ENCODE assay signal across 31 mouse cellular contexts in genomic region chr11:82019389-82019788, GRCm38 (mm10). TPM values are rescaled to one million over a fixed set of nuclear protein-coding genes. Genes with fewer than 3 reads are reported as not detected.
DNase-seq lines count a peak whose midpoint lies in the region; ATAC-seq and TF ChIP-seq lines count a peak whose summit lies in the region.
"Had no signal": no experiment of that assay in that cellular context is flagged by ENCODE, and none has a peak within 500 bp of the region (broad histone marks: within the 10 kb centered on the region; RNA-seq: fewer than 3 reads in every experiment).

No protein-coding gene starts in this region.

- TF ChIP-seq POLR2A in liver, adult 2 months (IDR thresholded peaks at IDR 0.05; ENCODE audit: extremely low read depth, insufficient read depth, low read length) = no peak

- peak; percentile 61 for ATAC-seq in Patski
- no peak for ATAC-seq in intestine, embryonic 15.5 days
- ATAC-seq in hindbrain, embryonic 12.5 days (ENCODE audit: low FRiP score) = no peak
- ATAC-seq: forebrain, embryonic 13.5 days; forebrain, embryonic 15.5 days; forebrain, postnatal 0 days had no signal

- H3K9me3 ChIP-seq in intestine, embryonic 15.5 days = no peaks in the 10 kb centered on the region
- no peaks in the 10 kb centered on the region for H3K9me3 ChIP-seq in hindbrain, embryonic 12.5 days (replicated peaks)
- H3K9me3 ChIP-seq: embryonic facial prominence, embryonic 13.5 days; embryonic facial prominence, embryonic 15.5 days; forebrain, embryonic 13.5 days; forebrain, embryonic 15.5 days had no signal

- 45% methylated on average over 2 of the region's 2 CpGs for WGBS in liver, adult 2 months
- WGBS in intestine, embryonic 15.5 days = 31% methylated on average over 2 of the region's 2 CpGs
- WGBS in hindbrain, embryonic 12.5 days = 25% methylated on average over 2 of the region's 2 CpGs

- no peaks in the 10 kb centered on the region for H3K79me3 ChIP-seq in C2C12 (ENCODE audit: low read depth)

- 0 out of 2 replicates have a peak overlapping the region, but pooled peaks have one; percentile 15 for H3K9ac ChIP-seq in liver, adult 2 months (ENCODE audit: low read depth, low read length)
- no peak overlapping the region for H3K9ac ChIP-seq in intestine, embryonic 15.5 days
- no peak overlapping the region for H3K9ac ChIP-seq in hindbrain, embryonic 12.5 days
- H3K9ac ChIP-seq: embryonic facial prominence, embryonic 13.5 days; embryonic facial prominence, embryonic 15.5 days; forebrain, embryonic 13.5 days; forebrain, embryonic 15.5 days; forebrain, postnatal 0 days had no signal

- no peak for TF ChIP-seq CTCF in liver, adult 2 months (IDR thresholded peaks at IDR 0.05; ENCODE audit: low read depth, low read length)
- TF ChIP-seq CTCF in C2C12 (IDR thresholded peaks at IDR 0.05; ENCODE audit: control insufficient read depth, insufficient read depth, insufficient read length) = no peak
- TF ChIP-seq CTCF in Patski (IDR thresholded peaks at IDR 0.05) = no peak

- H3K36me3 ChIP-seq in liver, adult 2 months (ENCODE audit: control insufficient read depth, insufficient read depth, low read length) = no peaks in the 10 kb centered on the region
- H3K36me3 ChIP-seq in C2C12 (ENCODE audit: control insufficient read depth, insufficient read depth) = no peaks in the 10 kb centered on the region
- H3K36me3 ChIP-seq in intestine, embryonic 15.5 days = no peaks in the 10 kb centered on the region
- H3K36me3 ChIP-seq in hindbrain, embryonic 12.5 days = no peaks in the 10 kb centered on the region
- H3K36me3 ChIP-seq: embryonic facial prominence, embryonic 13.5 days; embryonic facial prominence, embryonic 15.5 days; forebrain, embryonic 15.5 days had no signal

- no peak for DNase-seq in liver, adult 2 months (ENCODE audit: extremely low read depth, low read depth, low spot score)
- DNase-seq in liver (no peak), 3134 (ENCODE audit: extremely low read depth, insufficient read length, low spot score) (peak; percentile 19), Patski (ENCODE audit: low read depth, low spot score) (no peak)
- DNase-seq in thymus, adult 18-20 months = no peak
- DNase-seq: adrenal gland, adult 2 months; adrenal gland, postnatal 10 days; adrenal gland, postnatal 25 days; B cell, adult 2 months; cerebellum, adult 11 months; cerebellum, adult 18-20 months; cerebellum, adult 8-10 months; cerebellum, adult 9-11 months; cerebellum, postnatal 14 days; cerebellum, postnatal 36 days; embryo, embryonic 11 days; forebrain, postnatal 0 days had no signal

- peaks cover 29% of the 10 kb centered on the region for H3K4me1 ChIP-seq in liver, adult 2 months (ENCODE audit: control insufficient read depth, insufficient read depth, low read length)
- 0 out of 2 replicates have a peak, but pooled peaks cover 4% of the 10 kb centered on the region for H3K4me1 ChIP-seq in intestine, embryonic 15.5 days (replicated peaks)
- H3K4me1 ChIP-seq in hindbrain, embryonic 12.5 days = no peaks in the 10 kb centered on the region
- H3K4me1 ChIP-seq: embryonic facial prominence, embryonic 13.5 days; embryonic facial prominence, embryonic 15.5 days; forebrain, embryonic 13.5 days; forebrain, embryonic 15.5 days had no signal

- no peak overlapping the region for H3K4me3 ChIP-seq in liver, adult 2 months (ENCODE audit: insufficient read depth, low read depth, low read length)
- H3K4me3 ChIP-seq in C2C12 (ENCODE audit: insufficient read depth, poor library complexity, severe bottlenecking) = no peak overlapping the region
- H3K4me3 ChIP-seq in intestine, embryonic 15.5 days (replicated peaks) = no peak overlapping the region
- H3K4me3 ChIP-seq in hindbrain, embryonic 12.5 days = no peak overlapping the region
- H3K4me3 ChIP-seq: embryonic facial prominence, embryonic 13.5 days; embryonic facial prominence, embryonic 15.5 days; forebrain, embryonic 13.5 days; forebrain, embryonic 15.5 days had no signal

- POLR2A ChIA-PET in Patski (lab: Charles Lee) = interaction anchor here (1.2 to 1.8 kb wide), 2 partner anchors 15 to 16 kb away, joined by 7 read pairs; partner anchors contain the start of gene Ccl2

- H3K27ac ChIP-seq in liver, adult 2 months (replicated peaks; ENCODE audit: insufficient read depth, low read depth, low read length) = peak overlapping the region; percentile 76
- no peak overlapping the region for H3K27ac ChIP-seq in intestine, embryonic 15.5 days
- H3K27ac ChIP-seq in hindbrain, embryonic 12.5 days = no peak overlapping the region
- H3K27ac ChIP-seq: embryonic facial prominence, embryonic 13.5 days; embryonic facial prominence, embryonic 15.5 days; forebrain, embryonic 13.5 days; forebrain, embryonic 15.5 days had no signal

- H3K4me2 ChIP-seq in intestine, embryonic 15.5 days (replicated peaks) = no peak overlapping the region
- no peak overlapping the region for H3K4me2 ChIP-seq in hindbrain, embryonic 12.5 days (replicated peaks)
- H3K4me2 ChIP-seq: embryonic facial prominence, embryonic 13.5 days; embryonic facial prominence, embryonic 15.5 days; forebrain, embryonic 13.5 days; forebrain, embryonic 15.5 days had no signal

- in situ Hi-C loops in Patski (cut with MboI; ENCODE audit: low pct_unique_long_range_greater_than_20kb) = no loop called here

- no peaks in the 10 kb centered on the region for H3K79me2 ChIP-seq in liver, adult 2 months (ENCODE audit: control insufficient read depth, insufficient read depth, low read length)
- no peaks in the 10 kb centered on the region for H3K79me2 ChIP-seq in C2C12 (ENCODE audit: control insufficient read depth, insufficient read depth)

- no peak overlapping the region for H3ac ChIP-seq in C2C12 (ENCODE audit: control insufficient read depth, insufficient read length, low read depth)

- CTCF ChIA-PET in Patski (lab: Charles Lee) = interaction anchor here (1.0 to 1.7 kb wide), 3 partner anchors 11 to 13 kb away, joined by 4 to 8 read pairs (median 5); no protein-coding TSS in a partner anchor

- no peaks in the 10 kb centered on the region for H3K27me3 ChIP-seq in liver, adult 2 months (ENCODE audit: control insufficient read depth, insufficient read depth, low read length)
- H3K27me3 ChIP-seq in C2C12 (ENCODE audit: control insufficient read depth, insufficient read depth, insufficient read length) (no peaks in the 10 kb centered on the region), Patski (no peaks in the 10 kb centered on the region)
- H3K27me3 ChIP-seq in intestine, embryonic 15.5 days (replicated peaks) = no peaks in the 10 kb centered on the region
- H3K27me3 ChIP-seq in hindbrain, embryonic 12.5 days = no peaks in the 10 kb centered on the region
- H3K27me3 ChIP-seq: embryonic facial prominence, embryonic 13.5 days; embryonic facial prominence, embryonic 15.5 days; forebrain, embryonic 13.5 days; forebrain, embryonic 15.5 days had no signal

TF ChIP-seq in C2C12, 6 proteins besides CTCF, POLR2A, EP300 and RAD21:
- TF ChIP-seq MAX (IDR thresholded peaks at IDR 0.05) = peak; percentile 56
- TF ChIP-seq USF1 (IDR thresholded peaks at IDR 0.05; ENCODE audit: low read depth) = no peak
- peak; percentile 57 for TF ChIP-seq FOSL1 (IDR thresholded peaks at IDR 0.05; ENCODE audit: insufficient read depth, low read length, poor library complexity, severe bottlenecking)
- TF ChIP-seq CEBPB (IDR thresholded peaks at IDR 0.05; ENCODE audit: low read depth) = no peak

RNA-seq across cellular contexts. Expression of gene Ccl2, which starts 16.0 kb away (rescaled TPM):
- 0.18 and 0.94 TPM in 2 replicates for total RNA-seq in liver, adult 2 months (2014; rRNA removed)
- 0.78 and 3.3 TPM in 2 replicates for polyA plus RNA-seq in liver, adult 2 months (2012; rRNA removed)
- polyA plus RNA-seq in C2C12 (2012; fragmentation: generic; extraction: Trizol) = 31.4 TPM
- polyA plus RNA-seq in Patski (2021) = 382 TPM
- polyA plus RNA-seq in intestine, embryonic 15.5 days (2015; fragmentation: Nextera tagmentation; extraction: Ambion mirVana) = 10.2 and 10.4 TPM in 2 replicates
- polyA plus RNA-seq in hindbrain, embryonic 12.5 days (2016; fragmentation: Nextera tagmentation; extraction: Ambion mirVana) = 2.0 and 2.4 TPM in 2 replicates

RNA-seq across cellular contexts. Expression of gene Gm17268, which starts 19.0 kb away (rescaled TPM):
- total RNA-seq in liver, adult 2 months (2014; rRNA removed) = not detected in 2 replicates
- polyA plus RNA-seq in liver, adult 2 months (2012; rRNA removed) = not detected in 2 replicates
- polyA plus RNA-seq in C2C12 (2012; fragmentation: generic; extraction: Trizol) (not detected), Patski (2021) (not detected)
- not detected in 2 replicates for polyA plus RNA-seq in intestine, embryonic 15.5 days (2015; fragmentation: Nextera tagmentation; extraction: Ambion mirVana)
- polyA plus RNA-seq in hindbrain, embryonic 12.5 days (2016; fragmentation: Nextera tagmentation; extraction: Ambion mirVana) = not detected in 2 replicates
- total RNA-seq: adrenal gland, adult 2 months; adrenal gland, postnatal 10 days; adrenal gland, postnatal 25 days; adrenal gland, postnatal 4 days; common myeloid progenitor, adult 5-6 weeks; ES-E14; forebrain, postnatal 0 days; MEL had no signal
- polyA plus RNA-seq: adrenal gland, adult 2 months; brain, embryonic 14.5 days; embryonic facial prominence, embryonic 11.5 days; embryonic facial prominence, embryonic 13.5 days; embryonic facial prominence, embryonic 15.5 days; forebrain, embryonic 11.5 days; forebrain, embryonic 13.5 days; forebrain, embryonic 15.5 days; forebrain, postnatal 0 days had no signal

RNA-seq across cellular contexts. Expression of gene Ccl7, which starts 26.1 kb away (rescaled TPM):
- 0.18 and 0.20 TPM in 2 replicates for total RNA-seq in liver, adult 2 months (2014; rRNA removed)
- polyA plus RNA-seq in liver, adult 2 months (2012; rRNA removed) = not detected in 2 replicates
- polyA plus RNA-seq in C2C12 (2012; fragmentation: generic; extraction: Trizol) (14.8 TPM), Patski (2021) (9.8 TPM)
- 3.6 and 5.1 TPM in 2 replicates for polyA plus RNA-seq in intestine, embryonic 15.5 days (2015; fragmentation: Nextera tagmentation; extraction: Ambion mirVana)
- 1.6 and 2.4 TPM in 2 replicates for polyA plus RNA-seq in hindbrain, embryonic 12.5 days (2016; fragmentation: Nextera tagmentation; extraction: Ambion mirVana)
- total RNA-seq: adrenal gland, postnatal 4 days; common myeloid progenitor, adult 5-6 weeks; forebrain, postnatal 0 days; MEL had no signal
- polyA plus RNA-seq: embryonic facial prominence, embryonic 11.5 days; forebrain, embryonic 13.5 days had no signal

RNA-seq across cellular contexts. Expression of gene Ccl11, which starts 38.2 kb away (rescaled TPM):
- total RNA-seq in liver, adult 2 months (2014; rRNA removed) = 0.09 TPM in 1 of 2 replicates, not detected in the other
- 0.07 and 0.16 TPM in 2 replicates for polyA plus RNA-seq in liver, adult 2 months (2012; rRNA removed)
- polyA plus RNA-seq in C2C12 (2012; fragmentation: generic; extraction: Trizol) (0.04 TPM), Patski (2021) (not detected)
- 97.5 and 103 TPM in 2 replicates for polyA plus RNA-seq in intestine, embryonic 15.5 days (2015; fragmentation: Nextera tagmentation; extraction: Ambion mirVana)
- polyA plus RNA-seq in hindbrain, embryonic 12.5 days (2016; fragmentation: Nextera tagmentation; extraction: Ambion mirVana) = 0.19 and 0.86 TPM in 2 replicates
- total RNA-seq: common myeloid progenitor, adult 5-6 weeks; ES-E14; forebrain, postnatal 0 days; MEL had no signal
- polyA plus RNA-seq: embryonic facial prominence, embryonic 11.5 days; forebrain, embryonic 11.5 days; forebrain, embryonic 13.5 days; forebrain, embryonic 15.5 days had no signal

RNA-seq across cellular contexts. Expression of gene Asic2, which starts 51.1 kb away (rescaled TPM):
- under 0.01 TPM in 1 of 2 replicates, not detected in the other for total RNA-seq in liver, adult 2 months (2014; rRNA removed)
- not detected in 2 replicates for polyA plus RNA-seq in liver, adult 2 months (2012; rRNA removed)
- polyA plus RNA-seq in C2C12 (2012; fragmentation: generic; extraction: Trizol) = not detected
- 0.04 TPM for polyA plus RNA-seq in Patski (2021)
- polyA plus RNA-seq in intestine, embryonic 15.5 days (2015; fragmentation: Nextera tagmentation; extraction: Ambion mirVana) = 0.19 and 0.32 TPM in 2 replicates
- 5.4 and 6.1 TPM in 2 replicates for polyA plus RNA-seq in hindbrain, embryonic 12.5 days (2016; fragmentation: Nextera tagmentation; extraction: Ambion mirVana)
- total RNA-seq: common myeloid progenitor, adult 5-6 weeks; MEL had no signal

Comparison
In these comparisons a context has a peak if more than half of its experiments do, and no peak if none do; other contexts are left out.
1. RNA of gene Ccl2, which starts 16.0 kb away (polyA plus RNA-seq): 382 TPM in Patski (single experiment); 31.4 TPM in C2C12 (single experiment), 10.2 to 10.4 TPM in intestine, embryonic 15.5 days, 0.78 to 3.3 TPM in liver, adult 2 months and 2.0 to 2.4 TPM in hindbrain, embryonic 12.5 days; every median in the first group is over 10 times any median in the second.